Mouse (Mus musculus) layer of hippocampus, postnatal 36 days (tissue): ENCODE measurements around the gene Olfr881. TPM values are rescaled to one million over a fixed set of nuclear protein-coding genes. Genes with fewer than 3 reads are reported as not detected.

Experiments
- DNase-seq, 2 experiments: peaks; one replicate each; pipeline ENCODE4 v3.0.0; 2022
- total RNA-seq, 2 experiments: library from RNA; stranded (reverse); gene quantifications; 2 replicates each; pipeline ENCODE4 v1.2.3; 2021

The Olfr881 gene
- total RNA-seq = not detected

DNA sequence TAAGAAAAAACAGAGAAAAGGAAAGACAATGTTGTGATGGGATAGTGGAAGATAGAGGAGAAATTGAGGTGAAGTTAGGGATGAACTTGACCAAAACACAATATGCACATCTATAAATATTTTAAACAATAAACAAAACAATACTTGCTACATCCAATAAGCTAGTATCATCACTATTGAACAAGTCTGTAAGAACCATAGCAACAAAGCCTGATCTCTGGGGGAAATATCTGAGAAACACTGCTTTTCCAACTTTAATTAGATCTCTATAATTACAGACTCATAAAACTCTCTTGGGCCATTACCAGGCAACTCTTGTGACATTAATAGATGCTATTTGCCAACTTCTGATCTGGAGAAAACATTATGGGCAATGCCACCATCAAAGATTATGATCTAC, at the start of gene Olfr881:
Gene Olfr881, plus strand, starts transcription at position 301 of the 400 bp plus-strand sequence.
- no peak for DNase-seq

DNA sequence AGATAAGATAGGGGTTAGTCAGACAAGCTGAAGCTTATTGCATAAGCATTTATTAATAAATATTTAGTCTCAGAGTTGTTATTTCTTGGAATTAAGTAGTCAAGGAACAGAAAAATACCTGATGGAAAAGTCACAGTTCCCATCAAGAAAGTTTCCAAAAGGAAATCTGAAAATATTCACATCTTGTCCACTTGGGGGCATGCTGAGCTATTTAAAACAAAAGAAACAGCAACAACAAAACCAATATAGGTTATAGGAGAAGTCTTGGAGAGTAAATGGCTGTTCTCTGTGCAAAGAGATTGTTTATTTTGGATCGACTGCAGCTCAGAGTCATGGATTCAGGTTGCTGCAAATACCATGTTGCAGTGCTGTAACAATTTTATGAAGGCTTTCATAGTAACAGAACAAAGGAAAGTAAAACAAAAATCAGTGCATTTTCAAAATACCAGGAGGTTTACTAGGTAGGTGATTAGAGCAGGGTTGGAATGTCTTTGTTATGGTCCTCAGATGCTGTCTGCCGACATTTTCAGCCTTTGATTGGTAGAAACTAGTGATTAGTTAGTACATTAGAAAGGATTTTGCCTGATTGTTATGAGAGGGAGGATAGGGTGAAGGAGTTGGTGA, 7.1 kb downstream of the Olfr881 start:
- DNase-seq = no peak

DNA sequence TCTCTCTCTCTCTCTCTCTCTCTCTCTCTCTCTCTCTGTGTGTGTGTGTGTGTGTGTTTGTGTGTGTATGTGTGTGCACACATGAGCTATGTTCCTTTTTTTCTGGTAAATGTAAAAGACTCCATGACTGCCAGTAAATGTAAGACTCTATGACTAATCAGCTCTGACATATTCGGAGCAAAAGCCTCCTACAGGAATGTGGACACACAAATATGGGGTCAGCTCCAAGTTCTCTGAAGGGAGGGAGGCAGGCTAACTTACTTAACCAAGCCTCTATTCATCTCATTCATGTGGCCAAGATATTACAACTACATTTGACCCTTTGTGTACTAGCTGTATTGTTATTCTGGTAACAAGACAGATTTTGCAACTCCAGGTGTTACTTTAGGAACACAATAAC, 8.4 kb downstream of the Olfr881 start:
- DNase-seq = no peak

DNA sequence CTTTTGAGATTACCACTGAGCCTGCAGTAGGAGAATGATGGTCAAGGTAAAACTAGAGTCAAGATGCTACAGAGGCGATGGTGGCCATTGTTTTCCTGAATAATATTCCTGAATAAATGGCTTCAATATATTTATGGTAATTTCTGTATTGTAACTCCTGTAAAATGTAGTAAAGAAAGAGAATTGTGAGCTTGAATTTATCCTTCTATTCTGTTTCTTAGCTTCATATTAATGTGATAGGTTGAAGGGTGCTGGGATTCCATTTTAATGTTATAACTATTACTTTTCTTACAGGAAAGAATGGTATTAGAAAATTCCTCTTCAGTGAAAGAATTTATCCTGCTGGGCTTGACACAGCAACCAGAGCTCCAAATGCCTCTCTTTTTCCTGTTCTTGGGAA, 33.9 kb downstream of the Olfr881 start, which contains the start of gene Olfr883:
Gene Olfr883, plus strand, starts transcription at position 301 of the 400 bp plus-strand sequence.
- DNase-seq = no peak

Other genes with a start within 250 kb of the Olfr881 start
- gene Olfr874, start 246.7 kb upstream of the Olfr881 start, total RNA-seq = not detected
- not detected for gene Olfr875, start 220.0 kb upstream of the Olfr881 start, total RNA-seq
- gene Olfr876, start 188.8 kb upstream of the Olfr881 start, total RNA-seq = not detected
- under 1 TPM in 1 of 2 experiments, not detected in 1; 0.43 TPM for gene Olfr877, start 137.6 kb upstream of the Olfr881 start, total RNA-seq
- gene Olfr145, start 95.1 kb upstream of the Olfr881 start, total RNA-seq = not detected
- gene Olfr878, start 74.0 kb upstream of the Olfr881 start, total RNA-seq = not detected
- not detected for gene Olfr883, start 34.0 kb downstream of the Olfr881 start, total RNA-seq
- gene Olfr884, start 54.7 kb downstream of the Olfr881 start, total RNA-seq = not detected
- gene Olfr885, start 69.5 kb downstream of the Olfr881 start, total RNA-seq = not detected
- gene Olfr887, start 92.2 kb downstream of the Olfr881 start, total RNA-seq = not detected
- gene Olfr888, start 116.3 kb downstream of the Olfr881 start, total RNA-seq = not detected
- gene Olfr889, start 123.4 kb downstream of the Olfr881 start, total RNA-seq = not detected
- not detected for gene Olfr890, start 150.7 kb downstream of the Olfr881 start, total RNA-seq
- not detected for gene Olfr891, start 189.0 kb downstream of the Olfr881 start, total RNA-seq
- not detected for gene Olfr893, start 216.5 kb downstream of the Olfr881 start, total RNA-seq
- gene Olfr894, start 226.2 kb downstream of the Olfr881 start, total RNA-seq = not detected